Mouse (Mus musculus): ENCODE data around the gene A930004D18Rik.

Gene A930004D18Rik

GRCm38 (mm10) chr2:18053243-18053950 lies 15.9 kb upstream of the A930004D18Rik start:
- DNase-seq: no peak

- DNase-seq: no peak
Measured at GRCm38 (mm10) chr2:18052581-18052980, 15.0 kb upstream of the A930004D18Rik start.

DNA sequence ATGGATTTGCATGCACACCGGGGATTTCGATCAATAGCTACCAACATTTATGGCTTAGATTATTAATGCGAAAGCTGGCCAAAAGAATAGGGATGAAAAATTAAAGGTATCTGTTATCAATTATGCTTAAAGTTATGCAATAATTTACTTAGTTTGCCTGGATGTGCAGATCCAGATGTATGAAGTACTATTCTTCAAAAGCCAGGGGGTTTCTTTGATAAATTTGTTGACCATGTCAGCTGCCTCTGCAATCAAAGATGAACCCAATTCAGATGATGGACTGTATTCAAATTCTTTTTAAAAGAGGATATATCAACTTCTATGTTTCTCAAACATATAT lies 14.3 kb upstream of the A930004D18Rik start:
- DNase-seq: no peak

DNA sequence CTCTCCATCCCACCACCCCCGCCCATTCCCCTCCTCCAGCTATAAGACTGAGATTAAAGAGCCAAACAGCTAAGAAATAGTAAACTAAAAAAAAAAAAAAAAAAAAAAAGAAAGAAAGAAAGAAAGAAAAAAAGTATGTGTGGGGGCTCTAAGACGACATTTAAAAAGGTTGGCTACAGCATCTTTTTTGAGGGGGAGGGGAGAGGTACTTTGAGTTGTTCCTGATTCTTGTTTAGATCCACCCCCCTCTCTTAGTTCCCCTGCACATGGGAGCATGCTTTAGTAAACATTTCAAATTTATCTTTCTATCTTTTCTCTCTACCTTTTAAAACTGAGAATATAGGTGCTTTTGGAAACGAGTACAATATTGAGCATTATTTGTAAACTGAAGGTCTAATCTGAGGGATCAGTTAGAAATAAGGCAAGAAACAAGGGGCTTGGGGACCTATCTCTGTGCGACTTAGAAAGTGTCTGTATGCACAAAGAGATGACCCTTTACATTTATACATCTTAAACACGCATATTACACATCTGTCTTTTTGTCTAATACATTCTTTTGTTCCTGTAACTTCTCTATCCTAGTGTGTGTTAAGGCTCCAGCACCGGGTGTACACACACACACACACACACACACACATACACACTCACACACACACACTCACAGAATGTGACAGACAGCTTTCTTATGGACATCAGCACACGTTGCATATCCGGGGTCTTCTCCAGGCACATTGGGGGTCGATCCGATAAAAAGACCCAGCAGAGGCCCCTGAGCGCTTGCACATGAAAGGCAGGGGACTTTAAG lies 13.7 kb upstream of the A930004D18Rik start:
- no peak for DNase-seq

DNA sequence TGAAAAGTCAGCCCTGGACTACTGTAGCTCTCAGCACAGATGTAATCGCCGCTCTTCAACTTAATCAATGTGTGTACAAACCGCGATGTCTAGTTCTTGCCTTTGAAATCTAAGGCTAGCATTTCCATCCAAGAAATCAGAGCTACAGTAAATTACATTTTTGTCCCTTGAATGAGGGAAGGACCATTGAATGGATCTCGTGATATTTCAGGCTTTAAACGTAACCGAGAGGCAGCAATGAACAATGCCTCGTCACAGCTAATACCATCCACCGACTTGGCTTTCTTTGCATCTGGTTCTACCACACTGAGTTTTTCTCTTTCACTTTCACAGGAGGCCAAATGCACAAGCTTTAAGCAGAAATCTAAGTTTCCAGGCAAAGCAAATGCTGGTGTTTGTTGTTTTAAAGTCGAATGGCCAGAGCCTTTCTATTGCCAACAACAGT lies 13.0 kb upstream of the A930004D18Rik start:
- peak; percentile 37 to 40 for DNase-seq

DNA sequence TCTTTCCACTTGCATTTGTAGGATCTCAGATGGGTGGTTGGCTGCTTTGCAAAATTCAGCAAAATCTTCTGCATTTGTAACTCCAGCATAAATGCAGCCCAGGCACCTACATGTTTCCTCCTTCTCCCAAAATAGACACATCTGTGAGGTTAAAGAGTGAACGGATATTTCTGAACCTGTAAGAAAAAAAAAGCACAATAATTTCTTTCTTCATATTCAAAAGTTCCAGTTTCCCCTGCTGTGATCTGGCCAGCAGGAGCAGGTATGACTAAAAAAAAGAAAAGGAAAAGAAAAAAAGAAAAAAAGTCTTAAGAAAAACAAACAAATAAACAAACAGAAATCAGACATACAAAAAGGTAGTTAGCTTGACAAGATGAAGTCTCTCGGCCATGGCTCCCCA lies 12.5 kb upstream of the A930004D18Rik start:
- no peak for DNase-seq

DNA sequence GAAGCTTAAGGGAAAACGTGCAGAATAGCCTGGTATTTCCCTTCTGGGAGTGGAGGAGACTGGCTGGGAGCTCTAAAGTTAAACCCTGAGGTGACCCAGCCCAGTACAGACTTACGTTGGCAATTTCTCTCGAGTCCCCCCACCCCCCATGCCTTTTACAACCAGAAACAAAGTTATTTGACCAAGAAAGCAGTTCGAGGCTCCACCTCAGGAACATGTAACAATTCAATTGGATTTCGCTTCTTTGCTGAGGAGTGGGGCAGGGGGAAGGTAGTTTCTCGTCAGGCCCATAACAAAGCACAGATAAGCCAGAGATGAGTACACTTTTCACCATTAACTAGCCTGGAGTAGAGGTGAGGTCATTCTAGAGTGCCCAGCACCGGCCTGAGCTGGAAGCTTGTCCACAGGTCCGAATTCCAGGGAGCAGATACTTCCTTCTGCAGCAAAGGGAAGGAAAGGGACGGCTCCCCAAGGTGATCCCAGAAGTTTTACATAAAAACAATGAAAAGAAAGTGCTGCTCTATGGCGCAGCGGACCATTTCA lies 11.8 kb upstream of the A930004D18Rik start:
- DNase-seq: no peak

DNA sequence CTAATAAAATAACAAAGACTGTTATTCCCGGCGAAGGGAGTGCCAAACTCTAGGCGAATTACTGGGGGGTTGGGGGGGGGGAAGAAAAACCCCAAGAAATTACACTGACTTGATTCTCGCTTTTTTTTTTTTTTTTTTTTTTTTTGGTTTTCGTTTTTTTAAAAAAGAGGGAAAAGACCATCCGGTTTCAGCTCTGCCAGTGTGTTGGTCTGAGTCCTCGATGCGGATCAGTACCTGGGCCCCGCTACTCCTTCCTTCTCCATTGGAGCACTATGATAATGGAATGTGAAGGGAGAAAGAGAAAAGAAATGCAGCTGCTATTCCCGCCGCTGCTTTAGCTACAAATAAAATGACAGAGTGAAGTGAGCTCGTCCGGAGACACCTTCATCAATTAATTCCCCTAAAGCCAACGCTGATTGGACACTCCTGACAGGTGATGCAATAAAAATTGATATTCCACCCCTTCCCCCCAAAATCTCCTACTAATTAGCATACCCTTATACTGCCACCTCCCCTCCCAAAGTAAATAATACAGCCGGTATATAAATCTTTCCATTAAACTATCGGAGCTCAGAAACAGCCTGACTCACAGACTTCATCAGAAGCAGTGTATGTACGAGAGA lies 11.0 kb upstream of the A930004D18Rik start, which contains the start of gene Skida1:
Gene Skida1 (minus strand): TSS at position 599 of the 623 bp plus-strand sequence.
- no peak for DNase-seq

DNA sequence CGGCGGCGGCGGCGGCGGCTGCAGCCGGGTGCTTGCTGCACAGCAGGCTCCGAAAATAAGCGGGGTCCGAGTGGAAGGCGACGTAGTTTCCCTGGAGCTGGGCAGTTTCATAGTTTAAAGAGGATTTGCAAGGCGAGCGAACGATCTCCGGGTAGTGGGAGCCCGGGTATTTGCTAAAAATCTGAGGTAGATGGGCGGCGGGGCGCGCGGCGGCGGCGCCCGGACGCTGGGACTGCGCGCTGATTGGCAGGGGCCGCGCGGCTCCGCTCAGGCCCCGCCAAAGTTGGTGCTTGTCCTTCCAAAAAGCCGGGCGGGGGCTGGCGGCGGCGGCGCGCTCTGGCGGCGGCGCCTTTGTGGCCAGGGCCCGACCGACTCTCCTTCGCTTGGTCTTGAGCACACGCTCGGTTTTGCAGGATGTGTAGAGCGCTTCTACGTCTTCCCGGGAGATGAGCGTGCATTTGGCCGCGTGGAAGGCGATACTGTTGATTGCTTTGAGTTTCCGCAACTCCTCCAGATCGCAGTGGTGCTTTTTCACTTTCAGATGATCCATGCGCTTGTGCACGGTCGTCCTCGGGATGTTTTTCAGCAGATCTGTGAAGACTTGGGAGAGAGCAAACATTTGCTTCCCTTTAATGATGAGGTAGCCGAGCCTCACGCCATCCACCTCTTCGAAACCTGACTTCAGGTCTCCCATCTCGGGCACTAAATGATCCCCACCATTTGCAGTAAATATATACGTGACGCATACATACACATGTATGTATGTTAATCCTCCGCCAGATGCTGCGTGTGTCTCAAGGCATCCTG lies 10.3 kb upstream of the A930004D18Rik start:
- peak; percentile 61 to 70 for DNase-seq

- peak; percentile 46 to 55 for DNase-seq
Measured at GRCm38 (mm10) chr2:18046758-18047645, 9.5 kb upstream of the A930004D18Rik start.

DNA sequence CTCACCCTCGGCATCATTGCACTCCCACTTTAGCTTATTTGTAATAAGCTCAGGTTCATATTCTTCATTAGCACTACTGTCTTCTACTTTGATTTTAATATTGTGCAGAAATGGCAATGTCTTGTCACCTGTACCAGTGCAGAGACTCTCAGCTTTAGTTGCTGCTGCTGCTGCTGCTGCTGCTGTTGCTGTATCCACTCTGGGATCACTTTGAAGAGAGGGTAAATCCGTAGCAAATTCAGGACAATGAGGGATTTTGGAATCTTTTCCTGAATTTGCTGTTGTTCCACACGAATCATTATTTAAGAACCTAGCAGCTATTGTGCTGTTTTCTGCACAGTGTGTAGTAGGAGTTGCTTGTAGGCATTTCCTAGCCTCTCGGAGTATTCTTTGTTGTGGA lies 8.6 kb upstream of the A930004D18Rik start:
- DNase-seq: no peak

- DNase-seq: no peak
Measured at GRCm38 (mm10) chr2:18045781-18046181, 8.2 kb upstream of the A930004D18Rik start.

- no peak for DNase-seq
Measured at GRCm38 (mm10) chr2:18045143-18045780, 7.7 kb upstream of the A930004D18Rik start.

DNA sequence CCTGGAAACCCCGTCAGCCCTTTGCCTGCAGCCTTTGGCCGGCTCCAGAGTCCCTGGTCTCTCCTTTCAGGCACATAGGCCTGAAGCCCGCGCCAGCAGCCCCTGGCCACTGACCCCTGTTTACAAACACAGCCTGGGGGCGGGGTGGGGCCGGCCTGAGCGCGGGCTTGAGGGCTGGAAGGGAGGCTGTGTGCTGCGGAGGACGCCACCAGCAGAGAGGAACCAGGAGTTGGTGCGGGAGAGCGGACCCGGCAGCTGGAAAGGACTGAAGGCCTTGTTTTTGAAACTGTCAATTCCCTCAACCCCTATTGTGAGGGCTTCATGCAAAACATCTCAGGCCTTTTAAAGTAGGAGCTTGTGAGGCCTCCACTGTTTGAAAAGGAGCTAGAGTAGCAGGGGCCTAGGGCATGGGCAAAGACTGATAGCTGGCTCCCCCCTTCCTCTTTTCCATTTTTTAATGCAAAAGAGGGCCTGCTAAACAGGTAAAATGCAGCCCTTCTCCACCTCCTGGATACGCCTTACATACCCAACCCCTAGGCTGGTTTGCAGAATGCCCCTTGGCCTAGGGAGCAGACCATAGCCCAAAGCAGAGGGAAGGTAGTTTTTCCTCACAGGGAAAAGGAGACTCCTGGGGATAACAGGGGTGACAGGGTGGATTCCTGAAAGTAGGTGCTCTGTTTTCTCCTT lies 3.8 kb upstream of the A930004D18Rik start:
- no peak for DNase-seq

DNA sequence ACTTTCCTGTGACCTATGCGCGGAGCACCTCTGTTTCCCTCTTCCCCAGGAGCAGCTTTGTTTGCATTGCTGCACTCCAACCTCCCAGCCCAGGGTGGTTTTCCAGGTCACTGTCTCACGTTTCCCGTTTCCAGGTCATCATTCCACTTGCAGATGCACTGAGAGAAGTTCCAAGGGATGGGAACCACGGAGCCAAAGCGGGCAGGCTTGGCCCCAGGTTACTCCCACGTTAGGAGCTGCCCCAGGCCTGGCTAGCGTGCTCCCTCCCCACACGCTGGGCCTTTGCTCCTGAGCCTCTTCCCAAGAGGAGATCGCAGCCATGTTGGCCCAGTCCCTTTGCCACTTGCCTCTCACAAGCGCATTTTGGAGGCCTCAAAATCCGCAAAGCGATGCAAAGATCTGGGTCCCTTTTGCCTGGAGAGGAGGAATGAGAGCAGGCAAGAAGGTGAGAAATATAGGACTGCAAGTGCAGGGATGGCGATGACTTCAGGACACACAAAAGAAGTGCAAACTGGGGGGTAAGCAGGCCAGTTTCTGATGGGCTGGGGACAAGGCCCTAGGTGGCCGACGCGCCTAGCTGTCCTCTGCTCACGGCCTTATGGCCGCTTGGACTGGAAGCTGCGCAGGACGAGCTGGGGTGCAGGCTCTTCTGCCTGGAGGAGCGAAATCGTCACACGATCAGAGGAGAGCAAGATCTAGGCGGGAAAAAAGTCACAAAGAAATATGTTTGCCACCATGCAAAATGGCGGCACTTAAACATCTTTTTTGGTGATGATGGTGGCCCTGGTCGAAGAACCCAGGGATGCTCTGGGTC lies 3.0 kb upstream of the A930004D18Rik start:
- no peak for DNase-seq

- DNase-seq: no peak
Measured at GRCm38 (mm10) chr2:18039566-18040290, 2.2 kb upstream of the A930004D18Rik start.

GRCm38 (mm10) chr2:18038895-18039371 lies 1.4 kb upstream of the A930004D18Rik start:
- no peak for DNase-seq

DNA sequence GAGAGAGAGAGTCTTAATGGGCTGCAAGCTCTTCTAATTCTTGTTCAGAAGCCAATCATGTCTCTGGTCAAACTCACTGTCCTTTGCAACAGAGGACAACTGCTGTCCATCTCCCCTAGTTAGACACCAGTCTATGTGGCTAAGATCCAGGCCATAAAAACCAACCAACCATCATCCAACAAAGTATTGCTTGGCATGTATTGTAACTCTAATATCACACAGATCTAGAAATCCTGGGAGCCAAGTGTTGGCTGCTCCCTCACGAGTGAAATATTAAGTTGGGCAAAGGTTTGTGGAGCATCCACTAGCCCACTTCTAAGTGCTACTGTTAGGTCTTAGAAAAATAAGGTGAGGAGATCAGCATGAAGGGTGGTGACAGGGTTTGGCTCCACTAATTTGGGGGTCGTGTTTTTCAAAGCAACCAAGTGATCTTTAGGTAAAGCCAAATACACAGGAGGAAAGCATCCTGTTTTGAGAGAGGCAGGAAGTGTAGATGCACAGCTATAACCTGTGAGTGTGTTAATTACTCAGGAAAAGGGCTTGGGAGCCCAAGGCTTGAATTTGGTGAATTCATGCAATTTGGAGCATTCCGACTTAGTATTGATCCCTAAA lies 710 bp upstream of the A930004D18Rik start:
- no peak for DNase-seq
